In genomic region chr11:79502917-79503316, GRCm38 (mm10) we compare ENCODE assay signal across 15 mouse cellular contexts. TPM values are rescaled to one million over a fixed set of nuclear protein-coding genes. Genes with fewer than 3 reads are reported as not detected.
A peak's percentile ranks its signal among the peaks of the same experiment; 100 is the strongest.
DNase-seq lines count a peak whose midpoint lies in the region; ATAC-seq lines count a peak whose summit lies in the region.
"Had no signal": no experiment of that assay in that cellular context is flagged by ENCODE, and none has a peak within 500 bp of the region (broad histone marks: within the 10 kb centered on the region; RNA-seq: fewer than 3 reads in every experiment).

No protein-coding gene starts in this region.

- H3K9me3 ChIP-seq in forebrain, embryonic 12.5 days, result no peaks in the 10 kb centered on the region
- no peaks in the 10 kb centered on the region for H3K9me3 ChIP-seq in forebrain, embryonic 10.5 days
- no peaks in the 10 kb centered on the region for H3K9me3 ChIP-seq in neural tube, embryonic 15.5 days (replicated peaks)
- H3K9me3 ChIP-seq in midbrain, embryonic 12.5 days, result no peaks in the 10 kb centered on the region
- H3K9me3 ChIP-seq: intestine, embryonic 15.5 days; limb, embryonic 12.5 days; liver, embryonic 15.5 days had no signal

- H3K4me2 ChIP-seq in forebrain, embryonic 12.5 days, result 0 out of 2 replicates have a peak overlapping the region, but pooled peaks have one; percentile 17
- H3K4me2 ChIP-seq in neural tube, embryonic 15.5 days, result 0 out of 2 replicates have a peak overlapping the region, but pooled peaks have one; percentile 22
- H3K4me2 ChIP-seq in midbrain, embryonic 12.5 days (replicated peaks), result peak overlapping the region; percentile 29
- H3K4me2 ChIP-seq: intestine, embryonic 15.5 days; limb, embryonic 12.5 days; liver, embryonic 15.5 days had no signal

- 19% methylated on average over 2 of the region's 2 CpGs for WGBS in forebrain, embryonic 12.5 days
- 50% methylated on average over 2 of the region's 2 CpGs for WGBS in forebrain, embryonic 10.5 days
- WGBS in neural tube, embryonic 15.5 days, result 15% methylated on average over 2 of the region's 2 CpGs
- WGBS in midbrain, embryonic 12.5 days, result 11% methylated on average over 2 of the region's 2 CpGs

- peaks cover 19% of the 10 kb centered on the region for H3K4me1 ChIP-seq in forebrain, embryonic 12.5 days
- peaks cover 15% of the 10 kb centered on the region for H3K4me1 ChIP-seq in forebrain, embryonic 10.5 days
- 0 out of 2 replicates have a peak, but pooled peaks cover 5% of the 10 kb centered on the region for H3K4me1 ChIP-seq in neural tube, embryonic 15.5 days
- H3K4me1 ChIP-seq in midbrain, embryonic 12.5 days, result peaks cover 18% of the 10 kb centered on the region
- H3K4me1 ChIP-seq: intestine, embryonic 15.5 days; limb, embryonic 12.5 days had no signal

- peak overlapping the region; percentile 59 for H3K27ac ChIP-seq in forebrain, embryonic 12.5 days
- H3K27ac ChIP-seq in forebrain, embryonic 10.5 days, result no peak overlapping the region
- H3K27ac ChIP-seq in neural tube, embryonic 15.5 days (replicated peaks), result peak overlapping the region; percentile 39; the same call in 1 of the 2 replicates
- H3K27ac ChIP-seq in midbrain, embryonic 12.5 days (replicated peaks), result 0 out of 2 replicates have a peak overlapping the region, but pooled peaks have one; percentile 27
- H3K27ac ChIP-seq: intestine, embryonic 15.5 days; limb, embryonic 12.5 days; liver, embryonic 15.5 days; macrophage had no signal

- no peak overlapping the region for H3K9ac ChIP-seq in forebrain, embryonic 12.5 days
- no peak overlapping the region for H3K9ac ChIP-seq in neural tube, embryonic 15.5 days (replicated peaks)
- no peak overlapping the region for H3K9ac ChIP-seq in midbrain, embryonic 12.5 days (replicated peaks)
- H3K9ac ChIP-seq: intestine, embryonic 15.5 days; limb, embryonic 12.5 days; liver, embryonic 15.5 days had no signal

- no peak for ATAC-seq in forebrain, embryonic 12.5 days (ENCODE audit: low FRiP score)
- no peak for ATAC-seq in neural tube, embryonic 15.5 days (ENCODE audit: low FRiP score)
- no peak for ATAC-seq in midbrain, embryonic 12.5 days (ENCODE audit: low FRiP score, low read depth)
- ATAC-seq: intestine, embryonic 15.5 days had no signal

- H3K36me3 ChIP-seq in forebrain, embryonic 12.5 days (replicated peaks), result no peaks in the 10 kb centered on the region
- H3K36me3 ChIP-seq in forebrain, embryonic 10.5 days (replicated peaks), result no peaks in the 10 kb centered on the region
- no peaks in the 10 kb centered on the region for H3K36me3 ChIP-seq in neural tube, embryonic 15.5 days
- H3K36me3 ChIP-seq in midbrain, embryonic 12.5 days, result no peaks in the 10 kb centered on the region
- H3K36me3 ChIP-seq: intestine, embryonic 15.5 days; limb, embryonic 12.5 days; liver, embryonic 15.5 days had no signal

- H3K27me3 ChIP-seq in forebrain, embryonic 12.5 days, result no peaks in the 10 kb centered on the region
- H3K27me3 ChIP-seq in forebrain, embryonic 10.5 days (ENCODE audit: poor library complexity, severe bottlenecking), result no peaks in the 10 kb centered on the region
- no peaks in the 10 kb centered on the region for H3K27me3 ChIP-seq in neural tube, embryonic 15.5 days (replicated peaks)
- H3K27me3 ChIP-seq in midbrain, embryonic 12.5 days, result no peaks in the 10 kb centered on the region
- H3K27me3 ChIP-seq: intestine, embryonic 15.5 days; limb, embryonic 12.5 days; liver, embryonic 15.5 days had no signal

- no peak overlapping the region for H3K4me3 ChIP-seq in forebrain, embryonic 12.5 days (replicated peaks)
- H3K4me3 ChIP-seq in forebrain, embryonic 10.5 days, result no peak overlapping the region
- peak overlapping the region; percentile 8; the same call in 1 of the 2 replicates for H3K4me3 ChIP-seq in neural tube, embryonic 15.5 days (replicated peaks)
- H3K4me3 ChIP-seq in midbrain, embryonic 12.5 days, result no peak overlapping the region
- H3K4me3 ChIP-seq: intestine, embryonic 15.5 days; limb, embryonic 12.5 days; liver, embryonic 15.5 days had no signal

- DNase-seq in forebrain, embryonic 10.5 days (ENCODE audit: extremely low spot score, low spot score), result no peak
- DNase-seq in neural tube, embryonic 10.5 days (ENCODE audit: extremely low spot score, low spot score), result no peak
- DNase-seq in adrenal gland, postnatal 10 days, result no peak
- DNase-seq in gastrocnemius, postnatal 4 days (ENCODE audit: low spot score in 2 of 2), result no peak
- no peak for DNase-seq in T-cell, adult 2 months (ENCODE audit: low spot score)
- DNase-seq: adrenal gland, adult 8-10 months; heart, adult 11 months; right cerebral cortex, postnatal 4 days had no signal

RNA-seq across cellular contexts. Expression of gene Omg, which starts 1.0 kb away (rescaled TPM):
- polyA plus RNA-seq in forebrain, embryonic 12.5 days (2016; fragmentation: Nextera tagmentation; extraction: Ambion mirVana), result 1.4 and 1.5 TPM in 2 replicates
- polyA plus RNA-seq in forebrain, embryonic 10.5 days (2016; fragmentation: Nextera tagmentation; extraction: Ambion mirVana), result 0.24 and 0.37 TPM in 2 replicates
- polyA plus RNA-seq in neural tube, embryonic 15.5 days (2015; fragmentation: Nextera tagmentation; extraction: Ambion mirVana), result 12.6 and 14.5 TPM in 2 replicates
- 1.7 and 2.1 TPM in 2 replicates for polyA plus RNA-seq in midbrain, embryonic 12.5 days (2016; fragmentation: Nextera tagmentation; extraction: Ambion mirVana)
- total RNA-seq in adrenal gland, postnatal 10 days (2021), result 1 to 10 TPM; 4.9 to 5.4 TPM
- not detected for total RNA-seq in gastrocnemius, postnatal 4 days (2021)
- polyA plus RNA-seq: liver, embryonic 15.5 days had no signal

RNA-seq across cellular contexts. Expression of gene Evi2b, which starts 20.6 kb away (rescaled TPM):
- polyA plus RNA-seq in forebrain, embryonic 12.5 days (2016; fragmentation: Nextera tagmentation; extraction: Ambion mirVana), result not detected in 2 replicates
- 0.36 and 0.64 TPM in 2 replicates for polyA plus RNA-seq in forebrain, embryonic 10.5 days (2016; fragmentation: Nextera tagmentation; extraction: Ambion mirVana)
- 0.40 and 2.5 TPM in 2 replicates for polyA plus RNA-seq in neural tube, embryonic 15.5 days (2015; fragmentation: Nextera tagmentation; extraction: Ambion mirVana)
- polyA plus RNA-seq in midbrain, embryonic 12.5 days (2016; fragmentation: Nextera tagmentation; extraction: Ambion mirVana), result 0.14 TPM in 1 of 2 replicates, not detected in the other
- total RNA-seq in adrenal gland, postnatal 10 days (2021), result 1 to 10 TPM; 3.6 to 3.7 TPM
- 1 to 10 TPM; 1.6 to 1.7 TPM for total RNA-seq in gastrocnemius, postnatal 4 days (2021)

RNA-seq across cellular contexts. Expression of gene Evi2, which starts 27.5 kb away (rescaled TPM):
- polyA plus RNA-seq in forebrain, embryonic 12.5 days (2016; fragmentation: Nextera tagmentation; extraction: Ambion mirVana), result 1.0 and 1.1 TPM in 2 replicates
- 0.79 and 0.86 TPM in 2 replicates for polyA plus RNA-seq in forebrain, embryonic 10.5 days (2016; fragmentation: Nextera tagmentation; extraction: Ambion mirVana)
- 0.58 and 0.83 TPM in 2 replicates for polyA plus RNA-seq in neural tube, embryonic 15.5 days (2015; fragmentation: Nextera tagmentation; extraction: Ambion mirVana)
- 1.3 and 1.6 TPM in 2 replicates for polyA plus RNA-seq in midbrain, embryonic 12.5 days (2016; fragmentation: Nextera tagmentation; extraction: Ambion mirVana)
- under 1 TPM; 0.18 to 0.27 TPM for total RNA-seq in adrenal gland, postnatal 10 days (2021)
- under 1 TPM; 0.20 to 0.31 TPM for total RNA-seq in gastrocnemius, postnatal 4 days (2021)

RNA-seq across cellular contexts. Expression of gene Evi2a, which starts 27.5 kb away (rescaled TPM):
- 2.9 and 3.0 TPM in 2 replicates for polyA plus RNA-seq in forebrain, embryonic 12.5 days (2016; fragmentation: Nextera tagmentation; extraction: Ambion mirVana)
- polyA plus RNA-seq in forebrain, embryonic 10.5 days (2016; fragmentation: Nextera tagmentation; extraction: Ambion mirVana), result 2.1 and 2.6 TPM in 2 replicates
- polyA plus RNA-seq in neural tube, embryonic 15.5 days (2015; fragmentation: Nextera tagmentation; extraction: Ambion mirVana), result 2.8 and 5.5 TPM in 2 replicates
- 2.8 and 3.9 TPM in 2 replicates for polyA plus RNA-seq in midbrain, embryonic 12.5 days (2016; fragmentation: Nextera tagmentation; extraction: Ambion mirVana)
- 1 to 10 TPM; 2.3 to 3.0 TPM for total RNA-seq in adrenal gland, postnatal 10 days (2021)
- total RNA-seq in gastrocnemius, postnatal 4 days (2021), result 1 to 10 TPM; 4.7 to 6.0 TPM
